Mouse (Mus musculus): ENCODE measurements around the gene Ntn1. TPM values are rescaled to one million over a fixed set of nuclear protein-coding genes. Genes with fewer than 3 reads are reported as not detected.

The Ntn1 gene
- polyA plus RNA-seq, 1 experiment from 2014 or later = 11.5 TPM

DNA sequence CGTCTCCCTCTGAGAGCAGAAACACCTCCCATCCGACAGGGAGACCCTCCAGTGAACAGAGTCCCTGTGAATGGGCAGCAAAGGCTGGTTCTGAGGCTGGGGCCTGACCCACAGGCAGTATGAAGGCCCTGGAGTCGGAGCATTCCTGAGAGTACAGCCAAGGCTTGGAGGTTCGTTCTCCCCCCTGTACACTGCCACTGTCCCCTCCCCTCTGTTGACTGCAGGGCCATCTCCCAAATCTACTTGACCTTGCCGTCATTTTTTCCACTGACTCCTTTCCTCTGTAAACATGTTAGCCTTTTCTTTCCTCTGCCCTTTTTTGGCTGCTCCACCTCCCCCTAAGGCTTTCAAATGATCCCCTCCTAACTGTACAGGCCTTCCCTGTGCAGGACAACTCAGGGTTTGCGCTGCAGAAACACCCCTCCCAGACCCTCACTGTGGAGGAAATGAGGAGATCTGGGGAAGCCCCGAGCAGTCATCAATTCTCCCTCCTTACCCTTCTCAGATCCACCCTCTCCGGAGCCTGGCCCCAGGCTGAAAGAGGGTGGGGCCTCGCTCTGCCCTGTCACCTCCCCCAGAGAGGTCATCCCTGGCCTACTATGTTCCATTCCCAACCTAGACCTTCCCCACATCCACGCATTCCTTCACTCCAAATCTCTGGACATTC lies 114.3 kb downstream of the Ntn1 start:
- Histone ChIP-seq H3K4me3 (ENCODE audit: control insufficient read depth in 1 of 2, insufficient read depth in 1 of 2, low read depth in 1 of 2, low read length in 2 of 2) (no peak overlapping the region), H3K9ac (ENCODE audit: low read length) (peak overlapping the region; percentile 34; the same call in 1 of the 2 replicates), H3K4me2 (ENCODE audit: low read length) (no peak overlapping the region), H3K4me1 (ENCODE audit: control insufficient read depth in 2 of 2, insufficient read depth in 2 of 2, low read length in 2 of 2) (peaks cover 15 to 20% of the 10 kb centered on the region in 2 experiments), H3K27ac (replicated peaks in 1 of 2; ENCODE audit: control insufficient read depth in 1 of 2, insufficient read depth in 1 of 2, low read depth in 2 of 2, low read length in 2 of 2) (peak overlapping the region; percentile 41 to 54), H3K36me3 (ENCODE audit: control insufficient read depth, insufficient read depth, low read length) (no peaks in the 10 kb centered on the region), H3K27me3 (ENCODE audit: control insufficient read depth, insufficient read depth, low read length) (no peaks in the 10 kb centered on the region), H3K9me3 (ENCODE audit: control insufficient read depth, low read length) (no peaks in the 10 kb centered on the region)
- 37% methylated on average over 10 of the region's 10 CpGs for WGBS
- 0 out of 2 replicates have a peak, but pooled peaks have one; percentile 16 for ATAC-seq (ENCODE audit: insufficient number of reproducible peaks, insufficient read depth, low FRiP score, low read depth)

- 19% methylated on average over 3 of the region's 3 CpGs for WGBS
- no peak for ATAC-seq (ENCODE audit: insufficient number of reproducible peaks, insufficient read depth, low FRiP score, low read depth)
- no peaks in the 10 kb centered on the region for H3K27me3 ChIP-seq (ENCODE audit: control insufficient read depth, insufficient read depth, low read length)
Measured at GRCm38 (mm10) chr11:68285754-68286141, 114.9 kb downstream of the Ntn1 start.

GRCm38 (mm10) chr11:68280001-68280510 lies 120.6 kb downstream of the Ntn1 start:
- Histone ChIP-seq H3K27me3 (ENCODE audit: control insufficient read depth, insufficient read depth, low read length) (peaks cover 8% of the 10 kb centered on the region; the same call in 1 of the 2 replicates), H3K36me3 (ENCODE audit: control insufficient read depth, insufficient read depth, low read length) (no peaks in the 10 kb centered on the region), H3K4me2 (ENCODE audit: low read length) (no peak overlapping the region), H3K4me3 (ENCODE audit: control insufficient read depth in 1 of 2, insufficient read depth in 1 of 2, low read depth in 1 of 2, low read length in 2 of 2) (no peak overlapping the region), H3K4me1 (ENCODE audit: control insufficient read depth in 2 of 2, insufficient read depth in 2 of 2, low read length in 2 of 2) (no peaks in the 10 kb centered on the region; a peak in 2 of 4 replicates), H3K9me3 (ENCODE audit: control insufficient read depth, low read length) (no peaks in the 10 kb centered on the region), H3K27ac (replicated peaks in 1 of 2; ENCODE audit: control insufficient read depth in 1 of 2, insufficient read depth in 1 of 2, low read depth in 2 of 2, low read length in 2 of 2) (no peak overlapping the region), H3K9ac (ENCODE audit: low read length) (no peak overlapping the region)
- ATAC-seq (ENCODE audit: insufficient number of reproducible peaks, insufficient read depth, low FRiP score, low read depth) = no peak
- 71% methylated on average over 10 of the region's 10 CpGs for WGBS

More at GRCm38 (mm10) chr11:68285754-68286141, 114.9 kb downstream of the Ntn1 start:
- Histone ChIP-seq H3K9ac (ENCODE audit: low read length) (0 out of 2 replicates have a peak overlapping the region, but pooled peaks have one; percentile 34), H3K4me1 (ENCODE audit: control insufficient read depth in 2 of 2, insufficient read depth in 2 of 2, low read length in 2 of 2) (peaks cover 15 to 20% of the 10 kb centered on the region in 2 experiments), H3K36me3 (ENCODE audit: control insufficient read depth, insufficient read depth, low read length) (no peaks in the 10 kb centered on the region), H3K9me3 (ENCODE audit: control insufficient read depth, low read length) (no peaks in the 10 kb centered on the region), H3K27ac (replicated peaks in 1 of 2; ENCODE audit: control insufficient read depth in 1 of 2, insufficient read depth in 1 of 2, low read depth in 2 of 2, low read length in 2 of 2) (peak overlapping the region in 1 of 2 experiments; percentile 41; a peak in 2 of 4 replicates), H3K4me2 (ENCODE audit: low read length) (no peak overlapping the region), H3K4me3 (ENCODE audit: control insufficient read depth in 1 of 2, insufficient read depth in 1 of 2, low read depth in 1 of 2, low read length in 2 of 2) (no peak overlapping the region)

DNA sequence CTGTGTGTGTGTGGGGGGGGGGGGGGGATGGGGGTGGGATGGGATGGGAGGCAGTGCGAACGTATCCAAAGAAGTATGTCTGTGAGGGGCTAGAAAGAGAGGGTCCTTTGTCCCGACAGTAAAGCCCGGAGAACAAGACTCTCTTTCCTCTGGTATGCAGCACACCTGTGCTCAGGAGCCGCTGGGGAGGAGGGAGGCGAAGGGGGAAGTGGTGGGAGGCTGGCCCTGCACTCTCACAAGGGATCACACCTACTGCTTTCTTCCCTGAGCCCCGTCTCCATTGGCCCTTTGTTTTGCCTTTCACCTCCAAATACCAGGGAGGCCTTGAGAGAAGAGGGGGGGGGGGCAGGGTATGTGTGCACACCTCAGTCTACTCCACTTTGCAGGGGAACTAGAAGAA lies 123.7 kb downstream of the Ntn1 start:
- Histone ChIP-seq H3K27me3 (ENCODE audit: control insufficient read depth, insufficient read depth, low read length) (peaks cover 8% of the 10 kb centered on the region; the same call in 1 of the 2 replicates), H3K9me3 (ENCODE audit: control insufficient read depth, low read length) (no peaks in the 10 kb centered on the region), H3K9ac (ENCODE audit: low read length) (no peak overlapping the region), H3K4me3 (ENCODE audit: control insufficient read depth in 1 of 2, insufficient read depth in 1 of 2, low read depth in 1 of 2, low read length in 2 of 2) (no peak overlapping the region), H3K4me1 (ENCODE audit: control insufficient read depth in 2 of 2, insufficient read depth in 2 of 2, low read length in 2 of 2) (peaks cover 4% of the 10 kb centered on the region in 2 experiments; a peak in 2 of 4 replicates), H3K36me3 (ENCODE audit: control insufficient read depth, insufficient read depth, low read length) (no peaks in the 10 kb centered on the region), H3K4me2 (ENCODE audit: low read length) (no peak overlapping the region), H3K27ac (replicated peaks in 1 of 2; ENCODE audit: control insufficient read depth in 1 of 2, insufficient read depth in 1 of 2, low read depth in 2 of 2, low read length in 2 of 2) (no peak overlapping the region)
- 33% methylated on average over 7 of the region's 7 CpGs for WGBS
- no peak for ATAC-seq (ENCODE audit: insufficient number of reproducible peaks, insufficient read depth, low FRiP score, low read depth)

DNA sequence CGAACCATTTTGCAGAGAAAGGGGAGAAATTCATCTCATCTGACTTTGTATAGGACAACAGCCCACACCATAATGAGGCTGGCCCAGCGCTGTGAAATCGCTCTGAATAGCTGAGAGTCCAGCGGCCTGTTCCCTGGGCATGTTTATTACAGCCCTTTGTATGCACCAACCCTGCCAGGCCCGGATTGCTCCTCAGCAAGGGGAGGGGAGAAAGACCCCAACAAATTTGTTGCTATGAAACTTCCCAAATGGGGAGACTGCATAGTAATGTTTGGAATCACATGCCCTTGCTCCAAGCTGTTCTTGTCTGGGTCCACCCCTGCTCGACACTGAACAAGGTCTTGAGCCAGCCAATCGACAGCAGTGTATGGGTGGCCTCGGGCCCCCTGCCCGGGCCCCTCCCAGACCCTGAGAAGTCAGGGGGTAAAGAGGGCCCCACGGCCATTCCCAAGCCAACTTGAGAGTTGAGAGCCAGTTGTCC lies 126.3 kb downstream of the Ntn1 start:
- no peak for ATAC-seq (ENCODE audit: insufficient number of reproducible peaks, insufficient read depth, low FRiP score, low read depth)
- 65% methylated on average over 10 of the region's 10 CpGs for WGBS
- Histone ChIP-seq H3K4me1 (ENCODE audit: control insufficient read depth in 2 of 2, insufficient read depth in 2 of 2, low read length in 2 of 2) (peaks cover 4% of the 10 kb centered on the region in 2 experiments; a peak in 2 of 4 replicates), H3K36me3 (ENCODE audit: control insufficient read depth, insufficient read depth, low read length) (0 out of 2 replicates have a peak, but pooled peaks cover under 1% of the 10 kb centered on the region), H3K9ac (ENCODE audit: low read length) (no peak overlapping the region), H3K27ac (replicated peaks in 1 of 2; ENCODE audit: control insufficient read depth in 1 of 2, insufficient read depth in 1 of 2, low read depth in 2 of 2, low read length in 2 of 2) (0 out of 4 replicates have a peak overlapping the region, but pooled peaks of 1 of the 2 experiments have one; percentile 14), H3K27me3 (ENCODE audit: control insufficient read depth, insufficient read depth, low read length) (peaks cover 8% of the 10 kb centered on the region; the same call in 1 of the 2 replicates), H3K9me3 (ENCODE audit: control insufficient read depth, low read length) (no peaks in the 10 kb centered on the region), H3K4me3 (ENCODE audit: control insufficient read depth in 1 of 2, insufficient read depth in 1 of 2, low read depth in 1 of 2, low read length in 2 of 2) (no peak overlapping the region), H3K4me2 (ENCODE audit: low read length) (no peak overlapping the region)

DNA sequence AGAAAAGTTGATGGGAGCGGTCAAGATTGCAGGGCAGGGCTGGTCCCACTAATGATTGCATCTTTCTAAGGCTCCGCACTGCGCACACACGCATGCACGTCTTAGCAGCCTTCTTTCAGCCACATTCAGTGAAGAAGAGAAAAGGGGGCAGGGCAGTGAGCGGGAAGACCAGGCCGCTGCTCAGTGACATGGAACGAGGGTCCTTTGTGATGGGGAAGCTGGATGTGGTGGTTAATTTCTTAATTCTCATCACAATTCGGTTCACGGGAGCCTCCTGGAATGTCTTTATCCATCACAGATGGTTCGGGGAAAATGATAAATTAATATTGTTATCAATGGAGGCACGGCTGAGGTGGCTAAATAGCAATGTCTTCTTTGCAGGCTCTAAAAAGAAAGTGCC lies 126.8 kb downstream of the Ntn1 start:
- no peak for ATAC-seq (ENCODE audit: insufficient number of reproducible peaks, insufficient read depth, low FRiP score, low read depth)
- 90% methylated on average over 12 of the region's 12 CpGs for WGBS
- Histone ChIP-seq H3K27me3 (ENCODE audit: control insufficient read depth, insufficient read depth, low read length) (peaks cover 8% of the 10 kb centered on the region; the same call in 1 of the 2 replicates), H3K4me1 (ENCODE audit: control insufficient read depth in 2 of 2, insufficient read depth in 2 of 2, low read length in 2 of 2) (peaks cover 4% of the 10 kb centered on the region in 2 experiments; a peak in 2 of 4 replicates), H3K9me3 (ENCODE audit: control insufficient read depth, low read length) (no peaks in the 10 kb centered on the region), H3K27ac (replicated peaks in 1 of 2; ENCODE audit: control insufficient read depth in 1 of 2, insufficient read depth in 1 of 2, low read depth in 2 of 2, low read length in 2 of 2) (no peak overlapping the region), H3K36me3 (ENCODE audit: control insufficient read depth, insufficient read depth, low read length) (0 out of 2 replicates have a peak, but pooled peaks cover 5% of the 10 kb centered on the region), H3K9ac (ENCODE audit: low read length) (no peak overlapping the region), H3K4me3 (ENCODE audit: control insufficient read depth in 1 of 2, insufficient read depth in 1 of 2, low read depth in 1 of 2, low read length in 2 of 2) (no peak overlapping the region), H3K4me2 (ENCODE audit: low read length) (no peak overlapping the region)

- H3K4me1 ChIP-seq (ENCODE audit: control insufficient read depth in 2 of 2, insufficient read depth in 2 of 2, low read length in 2 of 2) = peaks cover 4% of the 10 kb centered on the region in 2 experiments; a peak in 2 of 4 replicates
- 0 out of 2 replicates have a peak, but pooled peaks cover 5% of the 10 kb centered on the region for H3K36me3 ChIP-seq (ENCODE audit: control insufficient read depth, insufficient read depth, low read length)
- no peak overlapping the region for H3K4me2 ChIP-seq (ENCODE audit: low read length)
- no peak for ATAC-seq (ENCODE audit: insufficient number of reproducible peaks, insufficient read depth, low FRiP score, low read depth)
- no peaks in the 10 kb centered on the region for H3K9me3 ChIP-seq (ENCODE audit: control insufficient read depth, low read length)
- no peak overlapping the region for H3K9ac ChIP-seq (ENCODE audit: low read length)
- no peak overlapping the region for H3K4me3 ChIP-seq (ENCODE audit: control insufficient read depth in 1 of 2, insufficient read depth in 1 of 2, low read depth in 1 of 2, low read length in 2 of 2)
- 74% methylated on average over 19 of the region's 19 CpGs for WGBS
- no peak overlapping the region for H3K27ac ChIP-seq (replicated peaks in 1 of 2; ENCODE audit: control insufficient read depth in 1 of 2, insufficient read depth in 1 of 2, low read depth in 2 of 2, low read length in 2 of 2)
- peaks cover 2% of the 10 kb centered on the region; the same call in 1 of the 2 replicates for H3K27me3 ChIP-seq (ENCODE audit: control insufficient read depth, insufficient read depth, low read length)
Measured at GRCm38 (mm10) chr11:68270730-68271467, 129.7 kb downstream of the Ntn1 start.
